In the genomic region with DNA sequence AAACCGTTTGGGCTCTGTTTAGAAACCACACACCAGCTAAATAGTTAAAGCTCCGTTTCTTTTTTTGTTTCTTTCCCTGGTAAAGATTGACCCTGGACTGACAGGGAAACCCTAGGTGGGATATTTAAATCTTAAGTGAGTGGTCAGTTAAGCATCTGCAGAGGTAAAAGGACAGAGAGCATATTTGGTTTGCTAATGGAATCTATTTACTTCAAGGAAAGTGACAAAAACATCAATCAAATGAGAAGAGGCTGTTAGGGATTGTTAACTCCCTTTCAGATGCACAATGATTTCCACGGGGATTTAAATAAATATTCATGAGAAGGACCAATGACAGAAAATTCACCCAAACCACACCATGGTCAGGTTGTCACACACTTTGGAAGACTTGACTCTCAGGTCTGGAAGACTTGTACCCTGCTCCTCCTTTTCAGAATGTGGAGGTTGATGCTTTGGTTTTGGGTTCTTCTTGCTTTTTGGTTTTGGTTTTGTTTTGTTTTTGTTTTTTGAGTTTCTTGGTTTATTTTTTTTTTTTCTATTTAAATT, we compare ENCODE assay signal across 23 mouse cellular contexts.
DNase-seq lines count a peak whose midpoint lies in the region; ATAC-seq lines count a peak whose summit lies in the region.
"Had no signal": no experiment of that assay in that cellular context is flagged by ENCODE, and none has a peak within 500 bp of the region (broad histone marks: within the 10 kb centered on the region; RNA-seq: fewer than 3 reads in every experiment).

No protein-coding gene starts in this region.

- H3K36me3 ChIP-seq in midbrain, embryonic 11.5 days (ENCODE audit: control insufficient read depth, insufficient read depth, low read length), result no peaks in the 10 kb centered on the region
- no peaks in the 10 kb centered on the region for H3K36me3 ChIP-seq in midbrain, embryonic 15.5 days (replicated peaks)
- H3K36me3 ChIP-seq in neural tube, embryonic 12.5 days, result no peaks in the 10 kb centered on the region
- H3K36me3 ChIP-seq in neural tube, embryonic 15.5 days, result no peaks in the 10 kb centered on the region
- H3K36me3 ChIP-seq: embryonic facial prominence, embryonic 15.5 days; forebrain, embryonic 10.5 days; heart, embryonic 12.5 days had no signal

- peaks cover 5% of the 10 kb centered on the region; the same call in 1 of the 2 replicates for H3K4me1 ChIP-seq in midbrain, embryonic 11.5 days (ENCODE audit: control insufficient read depth, insufficient read depth, low read length)
- H3K4me1 ChIP-seq in midbrain, embryonic 15.5 days, result peaks cover 4% of the 10 kb centered on the region; the same call in 1 of the 2 replicates
- H3K4me1 ChIP-seq in neural tube, embryonic 12.5 days, result peaks cover 13% of the 10 kb centered on the region
- no peaks in the 10 kb centered on the region for H3K4me1 ChIP-seq in neural tube, embryonic 15.5 days
- H3K4me1 ChIP-seq: embryonic facial prominence, embryonic 15.5 days; heart, embryonic 12.5 days had no signal

- H3K4me3 ChIP-seq in midbrain, embryonic 11.5 days (ENCODE audit: low read depth, low read length), result no peak overlapping the region
- H3K4me3 ChIP-seq in midbrain, embryonic 15.5 days, result no peak overlapping the region
- no peak overlapping the region for H3K4me3 ChIP-seq in neural tube, embryonic 12.5 days
- no peak overlapping the region for H3K4me3 ChIP-seq in neural tube, embryonic 15.5 days (replicated peaks)
- H3K4me3 ChIP-seq: embryonic facial prominence, embryonic 15.5 days; erythroblast, embryonic 14.5 days; forebrain, embryonic 10.5 days; gastrocnemius, adult 2 months; heart, embryonic 12.5 days had no signal

- ATAC-seq in midbrain, embryonic 11.5 days (ENCODE audit: low FRiP score), result peak; percentile 57
- no peak for ATAC-seq in midbrain, embryonic 15.5 days (replicated peaks)
- 0 out of 2 replicates have a peak, but pooled peaks have one; percentile 41 for ATAC-seq in neural tube, embryonic 12.5 days (ENCODE audit: low FRiP score, low read depth)
- ATAC-seq in neural tube, embryonic 15.5 days (ENCODE audit: low FRiP score), result no peak
- ATAC-seq: forebrain, embryonic 14.5 days; inflammation-experienced regulatory T-cells, adult 6 months; Patski had no signal

- no peak overlapping the region for H3K4me2 ChIP-seq in midbrain, embryonic 11.5 days
- no peak overlapping the region for H3K4me2 ChIP-seq in midbrain, embryonic 15.5 days
- no peak overlapping the region for H3K4me2 ChIP-seq in neural tube, embryonic 12.5 days (replicated peaks)
- no peak overlapping the region for H3K4me2 ChIP-seq in neural tube, embryonic 15.5 days
- H3K4me2 ChIP-seq: embryonic facial prominence, embryonic 15.5 days; heart, embryonic 12.5 days; hindbrain, embryonic 14.5 days had no signal

- WGBS in midbrain, embryonic 11.5 days, result 7% methylated on average over 3 of the region's 3 CpGs
- 4% methylated on average over 3 of the region's 3 CpGs for WGBS in midbrain, embryonic 15.5 days
- WGBS in neural tube, embryonic 12.5 days, result 3% methylated on average over 3 of the region's 3 CpGs
- 2% methylated on average over 3 of the region's 3 CpGs for whole genome bisulfite sequencing in neural tube, embryonic 15.5 days

- DNase-seq in embryo, embryonic 11 days, result peak; percentile 32
- DNase-seq in embryo, embryonic 10 days (ENCODE audit: low spot score), result no peak
- DNase-seq in midbrain, embryonic 11.5 days (ENCODE audit: low spot score, missing footprints), result peak; percentile 80
- DNase-seq in kidney, postnatal 25 days, result no peak
- no peak for DNase-seq in right cerebral cortex, postnatal 14 days
- DNase-seq: adrenal gland, adult 8-10 months; adrenal gland, postnatal 36 days; cerebellum, adult 11 months; cerebellum, adult 8-10 months; cerebellum, postnatal 14 days; gastrocnemius, adult 2 months; gastrocnemius, postnatal 25 days had no signal

- H3K9me3 ChIP-seq in midbrain, embryonic 11.5 days (ENCODE audit: control insufficient read depth, low read length), result no peaks in the 10 kb centered on the region
- no peaks in the 10 kb centered on the region for H3K9me3 ChIP-seq in midbrain, embryonic 15.5 days
- 0 out of 2 replicates have a peak, but pooled peaks cover 3% of the 10 kb centered on the region for H3K9me3 ChIP-seq in neural tube, embryonic 12.5 days
- no peaks in the 10 kb centered on the region for H3K9me3 ChIP-seq in neural tube, embryonic 15.5 days (replicated peaks)
- H3K9me3 ChIP-seq: embryonic facial prominence, embryonic 15.5 days; forebrain, embryonic 10.5 days; heart, embryonic 12.5 days had no signal

- no peak overlapping the region for H3K27ac ChIP-seq in midbrain, embryonic 11.5 days (ENCODE audit: low read depth, low read length)
- no peak overlapping the region for H3K27ac ChIP-seq in midbrain, embryonic 15.5 days
- no peak overlapping the region for H3K27ac ChIP-seq in neural tube, embryonic 12.5 days
- no peak overlapping the region for H3K27ac ChIP-seq in neural tube, embryonic 15.5 days (replicated peaks)
- H3K27ac ChIP-seq: embryonic facial prominence, embryonic 15.5 days; forebrain, embryonic 10.5 days; gastrocnemius, adult 2 months; hindbrain, embryonic 14.5 days had no signal

- no peaks in the 10 kb centered on the region for H3K27me3 ChIP-seq in midbrain, embryonic 11.5 days (ENCODE audit: control insufficient read depth, insufficient read depth, low read length)
- H3K27me3 ChIP-seq in midbrain, embryonic 15.5 days (replicated peaks), result no peaks in the 10 kb centered on the region
- H3K27me3 ChIP-seq in neural tube, embryonic 12.5 days (replicated peaks), result no peaks in the 10 kb centered on the region
- H3K27me3 ChIP-seq in neural tube, embryonic 15.5 days (replicated peaks), result no peaks in the 10 kb centered on the region
- H3K27me3 ChIP-seq: embryonic facial prominence, embryonic 15.5 days; heart, embryonic 12.5 days had no signal

- H3K9ac ChIP-seq in midbrain, embryonic 11.5 days (ENCODE audit: low read length), result no peak overlapping the region
- H3K9ac ChIP-seq in midbrain, embryonic 15.5 days, result no peak overlapping the region
- no peak overlapping the region for H3K9ac ChIP-seq in neural tube, embryonic 12.5 days
- no peak overlapping the region for H3K9ac ChIP-seq in neural tube, embryonic 15.5 days (replicated peaks)
- H3K9ac ChIP-seq: embryonic facial prominence, embryonic 15.5 days; heart, embryonic 12.5 days; hindbrain, embryonic 14.5 days had no signal

Comparison
In these comparisons a context has a peak if more than half of its experiments do, and no peak if none do; other contexts are left out.
1. DNase-seq: peak in embryo, embryonic 11 days (single experiment) and midbrain, embryonic 11.5 days (single experiment); none in embryo, embryonic 10 days (single experiment), kidney, postnatal 25 days (0 of 2) and right cerebral cortex, postnatal 14 days (single experiment).
2. ATAC-seq: peak in midbrain, embryonic 11.5 days (single experiment) and neural tube, embryonic 12.5 days (single experiment); none in midbrain, embryonic 15.5 days (single experiment) and neural tube, embryonic 15.5 days (single experiment).